Mouse (Mus musculus) CH12.LX (cell line): ENCODE measurements around the gene Cblb. TPM values are rescaled to one million over a fixed set of nuclear protein-coding genes. Genes with fewer than 3 reads are reported as not detected.

Source experiments
- DNase-seq: peaks from one replicate; pipeline ENCODE4 v3.0.0-alpha.2; 2013; ENCODE audit errors: extremely low read depth
- H3K27ac ChIP-seq: 2 replicates; pipeline ENCODE4 v1.5.1; 2012; ENCODE audit warnings: low read depth, mild to moderate bottlenecking, control low read depth, moderate library complexity; ENCODE audit not compliant: insufficient read depth
- H3K27me3 ChIP-seq: replicated peaks from 2 replicates; pipeline ENCODE3; 2012; ENCODE audit warnings: inconsistent platforms
- H3K36me3 ChIP-seq, 2 experiments: replicated peaks in 1 of 2; 2 replicates each; pipeline versions ENCODE3 to v1.6.1; 2012; ENCODE audit warnings: inconsistent platforms in 1 of 2, low read length in 1 of 2, mild to moderate bottlenecking in 1 of 2, mixed read lengths in 1 of 2, moderate library complexity in 1 of 2; ENCODE audit not compliant: control insufficient read depth in 1 of 2, insufficient read depth in 1 of 2
- H3K4me1 ChIP-seq, 2 experiments: 2 replicates each; pipeline ENCODE4 v1.6.1; 2012; ENCODE audit warnings: inconsistent platforms in 1 of 2, moderate library complexity in 1 of 2; ENCODE audit not compliant: insufficient read depth in 2 of 2, control insufficient read depth in 1 of 2
- H3K4me2 ChIP-seq: 2 replicates; pipeline ENCODE4 v1.6.1; 2012; ENCODE audit warnings: low read depth, mild to moderate bottlenecking, control low read depth; ENCODE audit not compliant: poor library complexity, insufficient read depth, severe bottlenecking
- H3K4me3 ChIP-seq, 3 experiments: fragments of 150-350 bp in 1 of 3; sonication (generic) in 1 of 3; replicated peaks in 1 of 3; 2 replicates each; pipeline versions ENCODE3 to v1.5.1; 2011 to 2012; ENCODE audit warnings: low read depth in 2 of 3, low read length in 2 of 3, mild to moderate bottlenecking in 2 of 3, moderate library complexity in 2 of 3, control low read depth in 1 of 3, improper control_type of control experiment in 1 of 3, inconsistent platforms in 1 of 3, mixed read lengths in 1 of 3; ENCODE audit not compliant: poor library complexity in 1 of 3
- H3K79me2 ChIP-seq: replicated peaks from 2 replicates; pipeline ENCODE4 v1.6.1; 2012; ENCODE audit warnings: mild to moderate bottlenecking, moderate library complexity; ENCODE audit not compliant: control insufficient read depth, poor library complexity, insufficient read depth, severe bottlenecking; ENCODE audit errors: extremely low read depth
- H3K9ac ChIP-seq: 2 replicates; pipeline ENCODE4 v1.6.1; 2012; ENCODE audit warnings: low read depth, mild to moderate bottlenecking, control low read depth, moderate library complexity; ENCODE audit not compliant: insufficient read depth
- H3K9me3 ChIP-seq: replicated peaks from 2 replicates; pipeline ENCODE3; 2012; ENCODE audit warnings: low read length, inconsistent platforms, mixed read lengths
- CHD2 ChIP-seq: IDR thresholded peaks from 2 replicates; pipeline ENCODE4 v1.6.1; 2011; ENCODE audit warnings: low read length, improper control_type of control experiment
- CTCF ChIP-seq, 2 experiments: IDR thresholded peaks in 1 of 2; conservative IDR thresholded peaks in 1 of 2; 2 replicates each; pipeline ENCODE4 v1.5.1; 2011 to 2012; ENCODE audit warnings: low read depth in 2 of 2, low read length in 2 of 2, improper control_type of control experiment in 1 of 2, inconsistent platforms in 1 of 2, mild to moderate bottlenecking in 1 of 2, moderate library complexity in 1 of 2
- E2F4 ChIP-seq: IDR thresholded peaks from 2 replicates; pipeline ENCODE4 v1.6.1; 2011; ENCODE audit warnings: low read depth, low read length, improper control_type of control experiment; ENCODE audit not compliant: insufficient replicate concordance
- ELF1 ChIP-seq: IDR thresholded peaks from 2 replicates; pipeline ENCODE4 v1.6.1; 2014; ENCODE audit warnings: low read depth, mild to moderate bottlenecking, inconsistent platforms, low read length, improper control_type of control experiment
- EP300 ChIP-seq: IDR thresholded peaks from 2 replicates; pipeline ENCODE4 v1.6.1; 2011; ENCODE audit warnings: low read length, improper control_type of control experiment
- HCFC1 ChIP-seq: IDR thresholded peaks from 2 replicates; pipeline ENCODE4 v1.6.1; 2012; ENCODE audit warnings: low read depth, mild to moderate bottlenecking, inconsistent platforms, low read length, improper control_type of control experiment
- KAT2A ChIP-seq: IDR thresholded peaks from 2 replicates; pipeline ENCODE4 v1.6.1; 2012; ENCODE audit warnings: low read length, improper control_type of control experiment, inconsistent platforms; ENCODE audit not compliant: insufficient replicate concordance
- MAX ChIP-seq: IDR thresholded peaks from 2 replicates; pipeline ENCODE4 v1.6.1; 2011; ENCODE audit warnings: low read length, improper control_type of control experiment
- MEF2A ChIP-seq: IDR thresholded peaks from 2 replicates; pipeline ENCODE4 v1.6.1; 2014; ENCODE audit warnings: low read depth, mild to moderate bottlenecking, inconsistent platforms, low read length, improper control_type of control experiment, borderline replicate concordance
- NELFE ChIP-seq: IDR thresholded peaks from 2 replicates; pipeline ENCODE4 v1.6.1; 2011; ENCODE audit warnings: low read depth, low read length, improper control_type of control experiment
- PAX5 ChIP-seq: IDR thresholded peaks from 2 replicates; pipeline ENCODE4 v1.6.1; 2012; ENCODE audit warnings: low read length, inconsistent platforms, mixed read lengths
- POLR2A ChIP-seq: IDR thresholded peaks from 2 replicates; pipeline ENCODE4 v1.6.1; 2011; ENCODE audit warnings: low read depth, mild to moderate bottlenecking, improper control_type of control experiment, low read length
- RAD21 ChIP-seq: IDR thresholded peaks from 2 replicates; pipeline ENCODE4 v1.6.1; 2011; ENCODE audit warnings: low read depth, mild to moderate bottlenecking, low read length, improper control_type of control experiment, moderate library complexity
- RCOR1 ChIP-seq: conservative IDR thresholded peaks from 2 replicates; pipeline ENCODE4 v1.6.1; 2012; ENCODE audit warnings: low read depth, mild to moderate bottlenecking, inconsistent platforms, low read length, improper control_type of control experiment
- SMC3 ChIP-seq: IDR thresholded peaks from 2 replicates; pipeline ENCODE4 v1.6.1; 2011; ENCODE audit warnings: low read depth, low read length, improper control_type of control experiment
- TBP ChIP-seq: conservative IDR thresholded peaks from 2 replicates; pipeline ENCODE4 v1.6.1; 2011; ENCODE audit warnings: low read depth, low read length, improper control_type of control experiment
- TCF12 ChIP-seq: IDR thresholded peaks from 2 replicates; pipeline ENCODE4 v1.6.1; 2014; ENCODE audit warnings: low read depth, mild to moderate bottlenecking, inconsistent platforms, low read length, improper control_type of control experiment
- UBTF ChIP-seq: IDR thresholded peaks from 2 replicates; pipeline ENCODE4 v1.6.1; 2012; ENCODE audit warnings: low read depth, mild to moderate bottlenecking, inconsistent platforms, low read length, improper control_type of control experiment, moderate library complexity
- USF2 ChIP-seq: conservative IDR thresholded peaks from 2 replicates; pipeline ENCODE4 v1.6.1; 2011; ENCODE audit warnings: low read depth, low read length, improper control_type of control experiment
- ZC3H11A ChIP-seq: IDR thresholded peaks from 2 replicates; pipeline ENCODE4 v1.6.1; 2012; ENCODE audit warnings: low read depth, mild to moderate bottlenecking, inconsistent platforms, low read length, improper control_type of control experiment
- ZKSCAN1 ChIP-seq: IDR thresholded peaks from 2 replicates; pipeline ENCODE4 v1.6.1; 2012; ENCODE audit warnings: low read depth, inconsistent platforms, low read length, improper control_type of control experiment, borderline replicate concordance
- ZMIZ1 ChIP-seq: IDR thresholded peaks from 2 replicates; pipeline ENCODE4 v1.6.1; 2012; ENCODE audit warnings: low read depth, mild to moderate bottlenecking, inconsistent platforms, low read length, improper control_type of control experiment
- dilution Hi-C: fragments of 300-500 bp; cut with MboI; formaldehyde crosslinking; loops from 2 replicates; pipeline ENCODE4 v1.14.3; 2020; ENCODE audit warnings: low sequenced_read_pairs; ENCODE audit not compliant: extremely low pct_unique_long_range_greater_than_20kb, extremely low pct_ligation_motif_present
- in situ Hi-C: fragments of 300-500 bp; cut with MboI; formaldehyde crosslinking; loops from 3 replicates; pipeline ENCODE4 v1.14.3; 2019; ENCODE audit warnings: low sequenced_read_pairs, low pct_ligation_motif_present, low pct_unique_long_range_greater_than_20kb, mixed read lengths
- polyA plus RNA-seq: library from polyadenylated mRNA; unstranded; fragments of >175 nt; gene quantifications from 2 replicates; pipeline ENCODE4 v1.2.1, GENCODE M21; 2012; ENCODE audit warnings: low read depth; ENCODE audit not compliant: insufficient read length
- total RNA-seq, 2 experiments: library from RNA; depleted of rRNA; stranded (reverse); fragments of 300-350 nt in 1 of 2; fragments of >200 nt in 1 of 2; gene quantifications; 2 replicates each; pipeline ENCODE4 v1.2.3; 2012 to 2014

Gene Cblb
- total and polyA plus RNA-seq, 3 experiments = 3.5 to 18.9 (median 6.3) TPM

GRCm38 (mm10) chr16:52057335-52057734 is 26.3 kb downstream of the Cblb start:
- in situ Hi-C loops = no loop called here
- H3K36me3 ChIP-seq = peaks cover 0 to 25% of the 10 kb centered on the region in 2 experiments
- no peak for TF ChIP-seq ELF1
- TF ChIP-seq ZMIZ1 = no peak
- no peak for TF ChIP-seq RAD21
- TF ChIP-seq E2F4 = no peak
- TF ChIP-seq NELFE = no peak
- no peak for TF ChIP-seq CHD2
- TF ChIP-seq KAT2A = no peak
- TF ChIP-seq MAX = no peak
- no peak for TF ChIP-seq MEF2A
- no peak for TF ChIP-seq USF2
- TF ChIP-seq TBP = no peak
- TF ChIP-seq ZC3H11A = no peak
- no peak for TF ChIP-seq PAX5
- no peak for TF ChIP-seq ZKSCAN1
- TF ChIP-seq RCOR1 = no peak
- TF ChIP-seq TCF12 = no peak
- TF ChIP-seq UBTF = no peak
- TF ChIP-seq, all 38 proteins: peak for 0
- DNase-seq = no peak
- Histone ChIP-seq H3K9ac (no peak overlapping the region), H3K4me2 (no peak overlapping the region), H3K27ac (no peak overlapping the region), H3K4me1 (peaks cover 22 to 72% of the 10 kb centered on the region in 2 experiments), H3K79me2 (no peaks in the 10 kb centered on the region; the same call in 1 of the 2 replicates), H3K4me3 (no peak overlapping the region), H3K9me3 (no peaks in the 10 kb centered on the region), H3K27me3 (no peaks in the 10 kb centered on the region)
- dilution Hi-C loops = no loop called here

GRCm38 (mm10) chr16:52059535-52059934 is 28.5 kb downstream of the Cblb start:
- Histone ChIP-seq H3K27me3 (no peaks in the 10 kb centered on the region), H3K4me2 (no peak overlapping the region), H3K9me3 (no peaks in the 10 kb centered on the region), H3K27ac (no peak overlapping the region), H3K9ac (no peak overlapping the region), H3K4me1 (peaks cover 22 to 70% of the 10 kb centered on the region in 2 experiments), H3K79me2 (no peaks in the 10 kb centered on the region; the same call in 1 of the 2 replicates), H3K4me3 (no peak overlapping the region), H3K36me3 (peaks cover 0 to 32% of the 10 kb centered on the region in 2 experiments)
- TF ChIP-seq ZC3H11A = no peak
- TF ChIP-seq EP300 = no peak
- TF ChIP-seq ZKSCAN1 = no peak
- no peak for TF ChIP-seq SMC3
- TF ChIP-seq MAX = no peak
- no peak for TF ChIP-seq HCFC1
- TF ChIP-seq TBP = no peak
- TF ChIP-seq CTCF (conservative IDR thresholded peaks at IDR 0.05 in 1 of 2, IDR thresholded peaks at IDR 0.05 in 1 of 2; ENCODE audit: low read depth in 2 of 2, low read length in 2 of 2) = no peak
- no peak for TF ChIP-seq MEF2A
- no peak for TF ChIP-seq POLR2A
- no peak for TF ChIP-seq RCOR1
- no peak for TF ChIP-seq UBTF
- dilution Hi-C loops (no loop called here), in situ Hi-C loops (no loop called here)
- no peak for DNase-seq
